Mouse (Mus musculus): ENCODE results near the gene Mbd3l2. TPM values are rescaled to one million over a fixed set of nuclear protein-coding genes. Genes with fewer than 3 reads are reported as not detected.

Mbd3l2 gene
- polyA plus RNA-seq, 1 experiment, result not detected

- peaks cover 4% of the 10 kb centered on the region for H3K4me1 ChIP-seq (ENCODE audit: control insufficient read depth, insufficient read depth, low read length)
- H3K4me3 ChIP-seq (ENCODE audit: insufficient read depth, low read length), result peak overlapping the region; percentile 78
- H3K27ac ChIP-seq (ENCODE audit: insufficient read depth, low read depth, low read length), result peak overlapping the region; percentile 82
- TF ChIP-seq CTCF (IDR thresholded peaks at IDR 0.05; ENCODE audit: low read depth, low read length) (no peak), POLR2A (IDR thresholded peaks at IDR 0.05; ENCODE audit: borderline replicate concordance, low read depth, low read length) (no peak)
Measured at GRCm38 (mm10) chr9:18473324-18474128, 43.1 kb downstream of the Mbd3l2 start.

- Histone ChIP-seq H3K27ac (ENCODE audit: insufficient read depth, low read depth, low read length) (no peak within 1 kb of the TSS), H3K4me3 (ENCODE audit: insufficient read depth, low read length) (no peak within 1 kb of the TSS), H3K4me1 (ENCODE audit: control insufficient read depth, insufficient read depth, low read length) (no peaks in the 10 kb centered on the region; the same call in 1 of the 2 replicates)
- TF ChIP-seq POLR2A (IDR thresholded peaks at IDR 0.05; ENCODE audit: borderline replicate concordance, low read depth, low read length) (no peak), CTCF (IDR thresholded peaks at IDR 0.05; ENCODE audit: low read depth, low read length) (no peak)
Measured at GRCm38 (mm10) chr9:18478168-18478567, 47.7 kb downstream of the Mbd3l2 start, which contains the start of the genes Zfp558 and Mbd3l1. Zfp558 (minus strand) TSS chr9:18478268. Mbd3l1 (plus strand) TSS chr9:18478359.

Other genes starting within 250 kb of the Mbd3l2 start
- gene Chordc1, start 138.5 kb upstream of the Mbd3l2 start, polyA plus RNA-seq (2012; ENCODE audit: insufficient read depth, insufficient read length, missing spikeins), result 52.3 and 66.3 TPM in 2 replicates
- not detected in 2 replicates for gene Naalad2, start 27.7 kb upstream of the Mbd3l2 start, polyA plus RNA-seq (2012; ENCODE audit: insufficient read depth, insufficient read length, missing spikeins)
- gene Ubtfl1, start 26.2 kb upstream of the Mbd3l2 start, polyA plus RNA-seq (2012; ENCODE audit: insufficient read depth, insufficient read length, missing spikeins), result 0.24 and 0.41 TPM in 2 replicates
- 0.69 and 1.4 TPM in 2 replicates for gene Zfp558, start 47.6 kb downstream of the Mbd3l2 start, polyA plus RNA-seq (2012; ENCODE audit: insufficient read depth, insufficient read length, missing spikeins)
- not detected in 2 replicates for gene Mbd3l1, start 47.7 kb downstream of the Mbd3l2 start, polyA plus RNA-seq (2012; ENCODE audit: insufficient read depth, insufficient read length, missing spikeins)
- not detected in 2 replicates for gene Muc16, start 243.9 kb downstream of the Mbd3l2 start, polyA plus RNA-seq (2012; ENCODE audit: insufficient read depth, insufficient read length, missing spikeins)